Mouse (Mus musculus): ENCODE results near the gene Efna2. TPM values are rescaled to one million over a fixed set of nuclear protein-coding genes. Genes with fewer than 3 reads are reported as not detected.
A peak's percentile ranks its signal among the peaks of the same experiment; 100 is the strongest.

Gene Efna2
- polyA plus RNA-seq, 1 experiment: 11.2 TPM

DNA sequence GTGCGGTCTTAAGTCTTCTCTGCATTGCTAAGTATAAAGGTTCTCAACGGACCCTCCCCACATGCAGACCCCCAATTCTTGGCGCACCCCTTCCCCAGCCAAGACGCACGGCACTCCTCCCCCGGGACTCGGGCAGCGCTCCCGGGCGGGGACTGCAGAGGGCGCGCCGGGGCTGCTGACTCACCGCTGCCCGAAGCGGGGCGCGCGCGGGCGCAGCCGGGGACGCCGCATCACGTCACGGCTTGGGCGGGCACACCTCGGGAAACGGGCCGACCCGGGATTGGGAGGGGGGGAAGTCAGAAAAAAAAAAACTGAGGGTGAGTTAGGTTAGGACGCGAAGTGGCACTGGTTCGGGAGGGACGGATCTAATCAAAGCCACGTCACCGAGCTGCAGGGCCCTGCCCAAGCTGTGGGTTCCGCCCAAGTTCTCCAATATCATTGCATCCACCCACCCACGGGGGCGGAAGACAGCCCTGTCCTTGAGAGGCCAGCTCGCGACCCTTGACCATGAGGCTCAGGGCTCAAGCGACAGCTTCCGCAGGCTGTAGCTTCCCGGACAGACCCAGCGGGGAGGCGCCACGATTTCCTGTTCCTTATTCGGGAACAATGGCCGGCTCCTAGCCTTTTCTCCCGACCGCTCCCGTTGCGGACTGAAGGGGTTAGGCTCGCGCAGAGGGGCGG, 30.5 kb upstream of the Efna2 start:
- H3K4me1 ChIP-seq (ENCODE audit: control insufficient read depth, insufficient read depth, low read length): peaks cover 6% of the 10 kb centered on the region
- peak; percentile 6 for TF ChIP-seq POLR2A (IDR thresholded peaks at IDR 0.05; ENCODE audit: insufficient read depth, low read length)
- TF ChIP-seq EP300 (IDR thresholded peaks at IDR 0.05; ENCODE audit: insufficient read depth, low read depth, low read length): no peak; the same call in 1 of the 2 replicates
- TF ChIP-seq CTCF (IDR thresholded peaks at IDR 0.05; ENCODE audit: low read depth, low read length): peak; percentile 56

DNA sequence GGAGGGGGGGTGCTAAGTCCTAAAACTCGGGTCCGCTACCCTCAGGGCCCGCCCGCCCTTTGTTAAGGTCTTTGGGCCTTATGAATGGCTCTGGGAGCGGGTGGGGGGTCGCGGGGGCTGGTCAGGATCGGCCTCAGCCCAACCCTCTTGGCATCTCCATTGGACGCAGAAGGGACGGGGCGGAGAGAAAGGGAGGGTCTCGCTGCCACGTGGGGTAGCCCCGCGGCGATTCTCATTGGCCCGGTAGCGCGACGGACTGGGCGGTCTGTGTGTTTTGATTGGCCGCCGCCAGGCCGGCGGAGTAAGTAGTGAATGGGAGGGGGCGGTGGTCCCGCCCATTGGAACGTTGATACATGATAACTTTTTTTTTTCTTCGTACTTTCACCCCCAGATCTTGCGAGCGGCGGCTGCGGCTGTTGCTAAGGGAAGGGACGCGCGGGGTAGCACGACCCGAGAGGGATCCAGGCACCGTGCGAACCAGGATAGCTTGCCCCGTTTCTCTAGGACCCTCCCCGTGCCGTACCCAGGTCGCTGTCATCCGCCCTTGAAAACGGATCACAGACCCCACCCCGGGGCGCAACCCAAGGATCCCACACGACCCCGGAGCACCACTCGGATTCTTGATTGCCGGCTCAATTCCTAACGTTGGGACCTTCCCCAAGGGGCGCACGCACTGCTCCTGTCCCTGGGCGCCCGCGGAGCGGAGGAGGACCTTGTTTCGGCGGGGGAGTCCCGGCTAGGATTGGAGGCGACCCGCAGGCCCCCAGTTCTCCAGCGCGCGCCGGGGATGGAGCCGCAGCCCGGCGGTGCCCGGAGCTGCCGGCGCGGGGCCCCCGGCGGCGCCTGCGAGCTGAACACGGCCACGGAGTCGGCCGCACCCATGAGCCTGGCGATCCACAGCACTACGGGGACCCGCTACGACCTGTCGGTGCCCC, 29.7 kb upstream of the Efna2 start:
- Histone ChIP-seq H3K4me3 (ENCODE audit: low read depth, low read length) (peak overlapping the region; percentile 96), H3K27me3 (ENCODE audit: control insufficient read depth, insufficient read depth, low read length, poor library complexity, severe bottlenecking) (no peaks in the 10 kb centered on the region), H3K36me3 (ENCODE audit: control insufficient read depth, insufficient read depth, low read length, poor library complexity, severe bottlenecking) (peaks cover 17% of the 10 kb centered on the region), H3K4me1 (ENCODE audit: control insufficient read depth, insufficient read depth, low read length) (peaks cover 6% of the 10 kb centered on the region), H3K9me3 (replicated peaks; ENCODE audit: control insufficient read depth, insufficient read depth, low read length, poor library complexity, severe bottlenecking) (no peaks in the 10 kb centered on the region), H3K9ac (ENCODE audit: low read depth, poor library complexity, severe bottlenecking) (peak overlapping the region; percentile 93), H3K27ac (ENCODE audit: insufficient read depth, low read length) (peak overlapping the region; percentile 96; the same call in 1 of the 2 replicates)
- TF ChIP-seq CTCF (IDR thresholded peaks at IDR 0.05; ENCODE audit: low read depth, low read length) (no peak), POLR2A (IDR thresholded peaks at IDR 0.05; ENCODE audit: insufficient read depth, low read length) (peak; percentile 46), EP300 (IDR thresholded peaks at IDR 0.05; ENCODE audit: insufficient read depth, low read depth, low read length) (no peak)

More for the DNA sequence above, 30.5 kb upstream of the Efna2 start:
- Histone ChIP-seq H3K36me3 (ENCODE audit: control insufficient read depth, insufficient read depth, low read length, poor library complexity, severe bottlenecking) (peaks cover 17% of the 10 kb centered on the region), H3K9me3 (replicated peaks; ENCODE audit: control insufficient read depth, insufficient read depth, low read length, poor library complexity, severe bottlenecking) (no peaks in the 10 kb centered on the region), H3K27me3 (ENCODE audit: control insufficient read depth, insufficient read depth, low read length, poor library complexity, severe bottlenecking) (no peaks in the 10 kb centered on the region), H3K9ac (ENCODE audit: low read depth, poor library complexity, severe bottlenecking) (peak overlapping the region; percentile 88), H3K27ac (ENCODE audit: insufficient read depth, low read length) (peak overlapping the region; percentile 96), H3K4me3 (ENCODE audit: low read depth, low read length) (peak overlapping the region; percentile 96)

DNA sequence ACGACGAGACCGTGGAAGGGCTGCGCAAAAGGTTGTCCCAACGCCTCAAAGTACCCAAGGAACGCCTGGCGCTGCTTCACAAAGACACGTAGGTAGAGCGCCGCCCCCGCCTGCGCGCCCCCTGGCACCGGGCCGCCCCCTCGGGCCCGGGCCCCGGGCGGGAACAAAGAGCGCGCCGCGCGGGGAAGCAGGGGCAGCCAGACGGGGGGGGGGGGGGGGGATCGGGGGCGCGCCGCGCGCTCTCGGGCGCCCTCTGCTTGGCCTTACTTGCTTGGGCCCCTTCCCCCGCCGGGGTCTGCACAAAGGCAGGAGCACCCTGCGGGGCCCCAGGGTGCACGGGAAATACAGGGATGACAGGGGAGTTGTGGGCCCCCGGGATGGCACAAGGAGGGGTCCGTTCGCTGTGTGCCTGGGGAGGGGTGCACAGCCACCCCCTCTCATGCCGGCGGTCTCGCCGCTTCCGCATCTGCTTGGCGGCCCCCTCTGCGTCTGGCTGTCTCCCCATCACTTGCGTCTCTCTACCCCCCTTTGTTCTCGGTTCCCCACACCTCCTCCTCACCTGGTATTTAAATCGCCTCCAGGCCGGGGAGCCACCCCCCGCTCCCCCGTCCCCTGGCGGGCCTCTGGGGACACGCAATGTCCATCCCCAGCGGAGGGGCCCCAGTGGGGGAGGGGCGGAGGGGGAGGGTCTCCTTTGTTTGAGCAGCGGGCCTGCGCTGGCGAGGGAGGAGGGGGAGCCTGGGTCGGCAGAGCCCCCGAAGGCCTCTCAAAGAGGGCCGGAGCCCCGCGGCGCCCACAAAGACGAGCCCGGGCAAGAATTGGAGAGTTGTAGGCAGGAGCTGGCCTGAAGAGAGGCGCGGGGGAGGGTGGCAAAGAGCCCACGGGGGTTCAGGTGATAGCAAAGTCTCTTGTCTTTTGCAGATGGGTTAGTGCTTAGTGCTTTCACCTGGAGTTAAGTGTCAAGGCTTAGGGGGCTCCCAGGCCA, 28.8 kb upstream of the Efna2 start:
- Histone ChIP-seq H3K4me3 (ENCODE audit: low read depth, low read length) (peak overlapping the region; percentile 89), H3K9ac (ENCODE audit: low read depth, poor library complexity, severe bottlenecking) (peak overlapping the region; percentile 93), H3K36me3 (ENCODE audit: control insufficient read depth, insufficient read depth, low read length, poor library complexity, severe bottlenecking) (peaks cover 23% of the 10 kb centered on the region), H3K9me3 (replicated peaks; ENCODE audit: control insufficient read depth, insufficient read depth, low read length, poor library complexity, severe bottlenecking) (no peaks in the 10 kb centered on the region), H3K4me1 (ENCODE audit: control insufficient read depth, insufficient read depth, low read length) (peaks cover 6% of the 10 kb centered on the region), H3K27me3 (ENCODE audit: control insufficient read depth, insufficient read depth, low read length, poor library complexity, severe bottlenecking) (no peaks in the 10 kb centered on the region), H3K27ac (ENCODE audit: insufficient read depth, low read length) (peak overlapping the region; percentile 62)
- TF ChIP-seq CTCF (IDR thresholded peaks at IDR 0.05; ENCODE audit: low read depth, low read length) (no peak), POLR2A (IDR thresholded peaks at IDR 0.05; ENCODE audit: insufficient read depth, low read length) (no peak), EP300 (IDR thresholded peaks at IDR 0.05; ENCODE audit: insufficient read depth, low read depth, low read length) (no peak)

DNA sequence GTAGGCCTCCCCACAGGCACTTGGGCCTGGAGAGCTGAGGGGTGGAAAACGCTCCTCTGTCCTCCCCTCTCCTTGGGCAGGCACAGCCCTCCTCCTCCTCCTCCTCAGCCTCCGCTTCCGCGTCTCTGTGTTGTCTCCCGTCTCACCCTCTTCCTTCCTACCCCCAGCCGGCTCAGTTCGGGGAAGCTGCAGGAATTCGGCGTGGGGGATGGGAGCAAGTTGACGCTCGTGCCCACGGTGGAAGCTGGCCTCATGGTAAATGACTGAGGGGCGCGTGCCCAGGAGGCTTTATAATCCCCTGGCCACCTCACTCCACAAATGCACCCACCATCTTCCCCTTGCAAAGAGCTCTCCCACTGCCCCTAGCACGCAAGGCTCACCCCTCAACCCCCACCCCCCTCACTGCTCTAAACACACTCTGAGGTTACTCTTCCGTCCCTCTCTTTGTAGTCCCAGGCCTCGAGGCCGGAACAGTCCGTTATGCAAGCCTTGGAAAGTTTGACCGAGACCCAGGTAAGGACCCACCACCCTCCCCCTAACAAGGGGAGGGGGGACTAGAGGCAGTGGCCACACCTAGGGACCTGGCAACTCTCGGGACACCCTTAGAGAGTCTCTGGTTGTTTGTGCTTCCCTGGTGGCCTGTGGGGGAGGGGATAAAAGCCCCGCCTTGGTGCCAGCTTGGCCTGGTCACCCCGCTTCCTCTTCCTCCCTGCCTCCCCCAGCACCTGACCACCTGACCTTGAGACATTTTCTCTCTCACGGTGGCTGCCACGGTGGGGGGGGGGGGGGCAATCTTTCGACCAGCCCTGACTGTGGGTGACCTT, 27.9 kb upstream of the Efna2 start:
- Histone ChIP-seq H3K9ac (ENCODE audit: low read depth, poor library complexity, severe bottlenecking) (peak overlapping the region; percentile 93), H3K4me3 (ENCODE audit: low read depth, low read length) (peak overlapping the region; percentile 58), H3K27ac (ENCODE audit: insufficient read depth, low read length) (peak overlapping the region; percentile 62), H3K36me3 (ENCODE audit: control insufficient read depth, insufficient read depth, low read length, poor library complexity, severe bottlenecking) (peaks cover 31% of the 10 kb centered on the region), H3K9me3 (replicated peaks; ENCODE audit: control insufficient read depth, insufficient read depth, low read length, poor library complexity, severe bottlenecking) (no peaks in the 10 kb centered on the region), H3K27me3 (ENCODE audit: control insufficient read depth, insufficient read depth, low read length, poor library complexity, severe bottlenecking) (no peaks in the 10 kb centered on the region), H3K4me1 (ENCODE audit: control insufficient read depth, insufficient read depth, low read length) (peaks cover 6% of the 10 kb centered on the region)
- 0 out of 2 replicates have a peak, but pooled peaks have one; percentile 5 for TF ChIP-seq EP300 (IDR thresholded peaks at IDR 0.05; ENCODE audit: insufficient read depth, low read depth, low read length)
- no peak for TF ChIP-seq POLR2A (IDR thresholded peaks at IDR 0.05; ENCODE audit: insufficient read depth, low read length)
- TF ChIP-seq CTCF (IDR thresholded peaks at IDR 0.05; ENCODE audit: low read depth, low read length): no peak

Data from ES-Bruce4 (cell line).